Mouse (Mus musculus) cerebellum, postnatal 25 days (tissue): ENCODE data around the gene Rgs7.

ENCODE experiments used
- DNase-seq, 2 experiments: peaks; one replicate each; pipeline ENCODE4 v3.0.0; 2021; ENCODE audit warnings: mixed read lengths in 2 of 2

Gene Rgs7

GRCm38 (mm10) chr1:175028267-175028666, 464.0 kb downstream of the Rgs7 start:
- DNase-seq: no peak

DNA sequence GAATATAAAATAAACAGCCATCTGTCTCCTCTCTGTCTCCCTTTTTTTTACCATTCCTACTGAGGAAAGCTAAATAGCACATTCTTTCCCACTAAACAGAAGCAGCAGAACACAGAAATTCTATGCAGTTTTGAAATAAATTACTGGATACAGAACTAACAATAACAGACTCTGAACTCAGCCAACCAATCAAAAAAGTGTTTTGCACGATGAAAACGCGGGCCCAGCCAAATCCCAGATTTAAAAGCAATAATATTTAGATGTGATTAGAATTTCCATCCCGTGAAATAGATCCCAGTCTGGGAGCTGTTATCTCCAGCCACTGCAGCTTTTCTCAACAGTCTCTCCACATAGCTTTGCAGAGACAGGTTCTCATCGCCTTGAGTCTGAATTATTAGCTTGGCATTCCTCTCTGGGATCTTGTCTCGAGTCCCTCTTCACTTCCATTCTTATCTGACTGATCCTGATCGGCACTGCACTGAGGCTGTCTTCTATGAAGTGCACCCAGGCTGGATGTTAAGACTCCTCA, 466.5 kb downstream of the Rgs7 start:
- no peak for DNase-seq

- DNase-seq: no peak
These were observed 468.2 kb downstream of the Rgs7 start for GRCm38 (mm10) chr1:175024136-175024535.
